ENCODE assay signal across 23 mouse cellular contexts in genomic region chr10:47028765-47029164, GRCm38 (mm10).
DNase-seq lines count a peak whose midpoint lies in the region; ATAC-seq and TF ChIP-seq lines count a peak whose summit lies in the region.
"Had no signal": no experiment of that assay in that cellular context is flagged by ENCODE, and none has a peak within 500 bp of the region (broad histone marks: within the 10 kb centered on the region; RNA-seq: fewer than 3 reads in every experiment).

No protein-coding gene starts in this region.

- intact Hi-C loops in left cerebral cortex, adult 2 months (cut with DNase I), result no loop called here
- intact Hi-C loops in heart, postnatal 14 days (cut with DNase I), result no loop called here

- H3K9me3 ChIP-seq in forebrain, postnatal 0 days (ENCODE audit: low read length), result no peaks in the 10 kb centered on the region
- H3K9me3 ChIP-seq in forebrain, embryonic 13.5 days (replicated peaks), result no peaks in the 10 kb centered on the region
- H3K9me3 ChIP-seq: G1E had no signal

- H3K4me2 ChIP-seq in forebrain, postnatal 0 days (ENCODE audit: low read depth), result no peak overlapping the region
- H3K4me2 ChIP-seq in forebrain, embryonic 13.5 days, result no peak overlapping the region

- H3K4me3 ChIP-seq in forebrain, postnatal 0 days (ENCODE audit: low read depth, low read length), result no peak overlapping the region
- H3K4me3 ChIP-seq in forebrain, embryonic 13.5 days, result no peak overlapping the region
- no peak overlapping the region for H3K4me3 ChIP-seq in left cerebral cortex, adult 2 months

- no peaks in the 10 kb centered on the region for H3K27me3 ChIP-seq in forebrain, postnatal 0 days (ENCODE audit: insufficient read depth, low read length)
- H3K27me3 ChIP-seq in forebrain, embryonic 13.5 days, result no peaks in the 10 kb centered on the region
- H3K27me3 ChIP-seq: CH12.LX, Patski had no signal

- H3K36me3 ChIP-seq in forebrain, postnatal 0 days (ENCODE audit: insufficient read depth), result no peaks in the 10 kb centered on the region
- no peaks in the 10 kb centered on the region for H3K36me3 ChIP-seq in forebrain, embryonic 13.5 days (ENCODE audit: poor library complexity, severe bottlenecking)
- H3K36me3 ChIP-seq: G1E had no signal

- no peak overlapping the region for H3K9ac ChIP-seq in forebrain, postnatal 0 days
- H3K9ac ChIP-seq in forebrain, embryonic 13.5 days, result no peak overlapping the region

- H3K4me1 ChIP-seq in forebrain, postnatal 0 days (ENCODE audit: insufficient read depth), result no peaks in the 10 kb centered on the region; the same call in 1 of the 2 replicates
- H3K4me1 ChIP-seq in forebrain, embryonic 13.5 days, result no peaks in the 10 kb centered on the region

- H3K27ac ChIP-seq in forebrain, postnatal 0 days (ENCODE audit: low read depth, low read length), result no peak overlapping the region
- no peak overlapping the region for H3K27ac ChIP-seq in forebrain, embryonic 13.5 days
- peak overlapping the region; percentile 17; the same call in 1 of the 2 replicates for H3K27ac ChIP-seq in left cerebral cortex, adult 2 months

- no peak for TF ChIP-seq CTCF in forebrain, postnatal 0 days (IDR thresholded peaks at IDR 0.05; ENCODE audit: low read depth)
- no peak for TF ChIP-seq CTCF in left cerebral cortex, adult 2 months (IDR thresholded peaks at IDR 0.05)

- peak; percentile 33 for DNase-seq in forebrain, postnatal 0 days
- no peak for DNase-seq in frontal cortex, postnatal 10 days (ENCODE audit: low spot score in 2 of 2)
- no peak for DNase-seq in left cerebral cortex, adult 2 months (ENCODE audit: extremely low spot score in 1 of 2, low spot score in 2 of 2)
- DNase-seq in left cerebral cortex, adult 8-10 months (ENCODE audit: low spot score in 2 of 2), result no peak
- DNase-seq in brain, adult 2 months (ENCODE audit: low read depth, low spot score), result peak; percentile 42
- DNase-seq in heart, postnatal 14 days, result no peak
- DNase-seq: adrenal gland, adult 2 months; adrenal gland, adult 8-10 months; adrenal gland, postnatal 10 days; adrenal gland, postnatal 14 days; adrenal gland, postnatal 25 days; adrenal gland, postnatal 36 days; B cell, adult 2 months; cerebellum, adult 11 months; cerebellum, adult 11-12 months; cerebellum, adult 18-20 months had no signal

- ATAC-seq in forebrain, postnatal 0 days, result peak; percentile 32
- ATAC-seq in forebrain, embryonic 13.5 days, result no peak
- ATAC-seq in frontal cortex, adult (ENCODE audit: low TSS enrichment), result peak; percentile 92
- ATAC-seq: activated CD4-positive, CD25-positive, alpha-beta regulatory T cell, adult 4 months; CD4-positive, CD25-positive, alpha-beta regulatory T cell, adult 4 months; Patski had no signal

Comparison
In these comparisons a context has a peak if more than half of its experiments do, and no peak if none do; other contexts are left out.
1. DNase-seq: peak in forebrain, postnatal 0 days (single experiment) and brain, adult 2 months (single experiment); none in frontal cortex, postnatal 10 days (0 of 2), left cerebral cortex, adult 2 months (0 of 2), left cerebral cortex, adult 8-10 months (0 of 2) and heart, postnatal 14 days (0 of 2).